Mouse (Mus musculus): Measurements from ENCODE around the gene Phex.

Phex gene

GRCm38 (mm10) chrX:157306796-157307405, 108.2 kb downstream of the Phex start:
- DNase-seq: no peak

GRCm38 (mm10) chrX:157305852-157306232, 109.3 kb downstream of the Phex start:
- peak; percentile 10 for DNase-seq

GRCm38 (mm10) chrX:157305193-157305851, 109.8 kb downstream of the Phex start:
- DNase-seq: no peak

- no peak for DNase-seq
These were observed 122.7 kb downstream of the Phex start for GRCm38 (mm10) chrX:157292411-157292810.

- DNase-seq: no peak
These were observed 138.5 kb downstream of the Phex start for GRCm38 (mm10) chrX:157276581-157276980.

- DNase-seq: no peak
These were observed 141.8 kb downstream of the Phex start for GRCm38 (mm10) chrX:157273291-157273690.

GRCm38 (mm10) chrX:157271609-157272008, 143.5 kb downstream of the Phex start:
- DNase-seq: no peak

- no peak for DNase-seq
These were observed 145.3 kb downstream of the Phex start for GRCm38 (mm10) chrX:157269726-157270305.

GRCm38 (mm10) chrX:157268141-157268540, 147.0 kb downstream of the Phex start:
- DNase-seq: no peak

- no peak for DNase-seq
These were observed 212.4 kb downstream of the Phex start for GRCm38 (mm10) chrX:157202736-157203135.

- DNase-seq: peak; percentile 40
These were observed 230.9 kb downstream of the Phex start for GRCm38 (mm10) chrX:157184167-157184566.

- no peak for DNase-seq
These were observed 234.3 kb downstream of the Phex start for GRCm38 (mm10) chrX:157180845-157181244.

GRCm38 (mm10) chrX:157164142-157164541, 251.0 kb downstream of the Phex start:
- DNase-seq: no peak

GRCm38 (mm10) chrX:157163394-157163793, 251.7 kb downstream of the Phex start:
- no peak for DNase-seq

- no peak for DNase-seq
These were observed 270.4 kb downstream of the Phex start for GRCm38 (mm10) chrX:157144675-157145074.

GRCm38 (mm10) chrX:157139601-157140000, 275.5 kb downstream of the Phex start:
- no peak for DNase-seq
